Mouse (Mus musculus) olfactory bulb, adult 2 months (tissue): ENCODE data around the gene Cplx3. TPM values are rescaled to one million over a fixed set of nuclear protein-coding genes. Genes with fewer than 3 reads are reported as not detected.
A peak's percentile ranks its signal among the peaks of the same experiment; 100 is the strongest.

Source experiments
- H3K27ac ChIP-seq: fragments of 200-500 bp; 2 replicates; pipeline ENCODE4 v1.5.1; 2012; ENCODE audit warnings: low read depth, low read length; ENCODE audit not compliant: insufficient read depth
- H3K4me1 ChIP-seq: fragments of 200-500 bp; 2 replicates; pipeline ENCODE4 v1.6.1; 2012; ENCODE audit warnings: low read length; ENCODE audit not compliant: control insufficient read depth, insufficient read depth
- H3K4me3 ChIP-seq: fragments of 200-500 bp; 2 replicates; pipeline ENCODE4 v1.5.1; 2012; ENCODE audit warnings: mild to moderate bottlenecking, low read depth, low read length, moderate library complexity; ENCODE audit not compliant: insufficient read depth
- CTCF ChIP-seq: fragments of 200-500 bp; IDR thresholded peaks from 2 replicates; pipeline ENCODE4 v1.5.1; 2012; ENCODE audit warnings: low read depth, mild to moderate bottlenecking, low read length, moderate library complexity; ENCODE audit not compliant: insufficient read depth
- POLR2A ChIP-seq: fragments of 200-500 bp; IDR thresholded peaks from 2 replicates; pipeline ENCODE4 v1.6.1; 2012; ENCODE audit warnings: mild to moderate bottlenecking, low read depth, low read length, moderate library complexity; ENCODE audit not compliant: insufficient read depth
- WGBS: fragments of 180-500 bp; shearing (Covaris S2); methylation state at CpG from one replicate; pipeline ENCODE4 v1.1.7; 2018; 5-methylcytosine and 5-hydroxymethylcytosine counted together
- polyA plus RNA-seq: library from polyadenylated mRNA; stranded (reverse); fragments of >200 nt; gene quantifications from 2 replicates; pipeline ENCODE4 v1.2.4, GENCODE M21; 2012; ENCODE audit warnings: low replicate concordance; ENCODE audit not compliant: missing spikeins, insufficient read depth, insufficient read length

Gene Cplx3
- not detected in 2 replicates for polyA plus RNA-seq

- peak within 1 kb of the TSS; percentile 9; the same call in 1 of the 2 replicates for H3K4me3 ChIP-seq
- no peak for TF ChIP-seq POLR2A
- TF ChIP-seq CTCF: no peak
- H3K4me1 ChIP-seq: peaks cover 14% of the 10 kb centered on the region
- 8% methylated on average over 24 of the region's 24 CpGs for WGBS
- H3K27ac ChIP-seq: no peak within 1 kb of the TSS
Measured at GRCm38 (mm10) chr9:57606139-57606851, at the start of gene Cplx3. Gene Cplx3 (minus strand): TSS chr9:57606281.

- 3% methylated on average over 11 of the region's 11 CpGs for WGBS
- Histone ChIP-seq H3K27ac (no peak overlapping the region), H3K4me3 (no peak overlapping the region), H3K4me1 (peaks cover 8% of the 10 kb centered on the region)
- TF ChIP-seq CTCF: peak; percentile 59
- TF ChIP-seq POLR2A: no peak
Measured at GRCm38 (mm10) chr9:57655749-57656148, 49.7 kb upstream of the Cplx3 start.

GRCm38 (mm10) chr9:57654966-57655365 lies 48.9 kb upstream of the Cplx3 start:
- peaks cover 13% of the 10 kb centered on the region for H3K4me1 ChIP-seq
- 97% methylated on average over 1 of the region's 1 CpGs for whole genome bisulfite sequencing
- TF ChIP-seq CTCF (no peak), POLR2A (no peak)
- no peak overlapping the region for H3K27ac ChIP-seq
- H3K4me3 ChIP-seq: no peak overlapping the region

DNA sequence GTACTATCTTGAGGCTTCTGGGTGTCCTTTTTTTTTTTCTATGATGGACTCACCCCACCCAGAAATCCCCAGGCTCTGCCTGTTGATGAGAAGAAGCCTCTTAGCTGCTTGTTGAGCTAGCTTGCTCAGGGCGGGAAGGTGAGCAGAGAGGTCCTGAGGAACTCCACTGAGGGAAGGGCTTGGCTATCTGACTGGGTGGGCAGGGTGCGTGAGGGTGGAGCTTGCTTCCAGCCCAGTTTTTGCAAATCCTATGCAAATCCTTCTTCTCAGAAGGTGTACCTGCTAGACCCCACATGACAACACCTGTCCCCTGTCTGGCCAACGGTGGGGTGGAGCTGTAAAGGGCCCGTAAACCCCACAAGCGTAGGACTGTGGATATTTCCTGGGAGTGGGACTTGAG lies 47.2 kb upstream of the Cplx3 start, which contains the start of gene Csk:
Gene Csk (minus strand): TSS at position 349 of the 400 bp plus-strand sequence.
- 79% methylated on average over 5 of the region's 5 CpGs for WGBS
- Histone ChIP-seq H3K4me3 (no peak within 1 kb of the TSS), H3K4me1 (peaks cover 13% of the 10 kb centered on the region), H3K27ac (no peak within 1 kb of the TSS)
- TF ChIP-seq CTCF (no peak), POLR2A (no peak)

DNA sequence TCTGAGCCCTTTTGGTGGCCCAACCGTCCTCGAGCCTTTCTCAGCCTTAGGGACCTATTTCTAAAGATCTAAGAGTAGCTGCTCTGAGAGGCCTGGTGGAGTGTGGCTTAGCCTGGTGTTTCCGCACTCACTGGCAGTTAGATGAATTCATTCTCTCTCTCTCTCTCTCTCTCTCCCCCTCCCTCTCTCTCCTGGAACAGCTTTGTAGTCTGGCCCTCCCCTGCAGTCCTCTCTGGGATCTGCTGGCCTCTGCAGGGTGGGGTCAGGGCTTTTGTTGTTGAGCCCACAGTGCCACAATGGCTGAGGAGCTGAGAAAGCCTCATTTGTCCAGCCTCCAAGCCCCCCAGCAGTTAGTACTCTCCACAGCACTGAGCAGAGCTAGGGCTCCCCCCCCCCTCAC lies 46.8 kb upstream of the Cplx3 start:
- TF ChIP-seq CTCF: no peak
- no peak for TF ChIP-seq POLR2A
- WGBS: 67% methylated on average over 3 of the region's 3 CpGs
- H3K27ac ChIP-seq: no peak overlapping the region
- no peak overlapping the region for H3K4me3 ChIP-seq
- peaks cover 13% of the 10 kb centered on the region for H3K4me1 ChIP-seq

DNA sequence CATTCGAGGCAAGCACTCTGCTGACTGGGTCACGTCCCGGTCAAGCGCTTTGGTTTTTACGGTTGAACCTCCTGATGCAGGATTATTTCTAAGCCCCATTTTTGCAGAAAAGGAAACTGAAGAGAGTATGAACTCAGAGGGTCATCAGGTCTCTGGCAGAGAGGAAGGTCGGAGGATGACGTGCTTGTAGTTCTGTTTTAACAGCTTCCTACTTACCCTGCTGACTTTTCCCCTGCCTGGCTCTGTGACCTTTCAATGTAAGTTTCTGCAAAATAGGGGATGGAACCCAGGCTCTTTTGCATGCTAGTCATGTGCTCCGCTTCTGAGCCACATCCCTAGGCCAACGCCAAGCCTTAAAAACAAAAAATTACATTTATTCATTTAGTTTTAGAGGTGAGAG lies 46.3 kb upstream of the Cplx3 start:
- 89% methylated on average over 9 of the region's 9 CpGs for WGBS
- H3K27ac ChIP-seq: no peak overlapping the region
- H3K4me1 ChIP-seq: peaks cover 15% of the 10 kb centered on the region
- no peak overlapping the region for H3K4me3 ChIP-seq
- no peak for TF ChIP-seq CTCF
- no peak for TF ChIP-seq POLR2A

DNA sequence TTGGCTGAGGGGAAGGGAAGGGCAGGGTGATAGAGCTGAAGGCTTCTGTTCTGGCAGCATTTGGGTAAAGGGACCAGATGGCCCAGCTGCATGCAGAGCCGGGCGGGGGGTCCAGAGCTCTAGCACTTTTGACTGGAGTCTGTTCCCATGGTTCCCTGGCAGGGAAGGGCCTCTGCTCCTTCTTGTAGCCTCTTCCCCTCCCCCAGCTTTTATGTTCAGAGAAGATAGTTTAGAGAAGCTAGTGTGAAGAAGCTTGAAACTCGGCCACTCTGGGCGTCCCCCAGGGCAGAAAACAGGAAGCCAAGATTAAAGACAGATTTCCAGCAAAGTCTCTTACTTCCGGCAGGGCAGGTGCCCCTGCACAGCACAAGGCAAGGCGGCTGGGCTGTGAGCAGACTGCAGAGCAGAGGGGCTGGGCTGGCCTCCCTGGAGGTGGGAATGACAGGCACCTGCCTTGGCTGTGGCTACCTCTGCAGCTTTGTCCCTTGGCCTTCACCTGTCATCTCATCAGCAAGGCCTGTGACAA lies 44.8 kb upstream of the Cplx3 start:
- peak overlapping the region; percentile 9; the same call in 1 of the 2 replicates for H3K27ac ChIP-seq

DNA sequence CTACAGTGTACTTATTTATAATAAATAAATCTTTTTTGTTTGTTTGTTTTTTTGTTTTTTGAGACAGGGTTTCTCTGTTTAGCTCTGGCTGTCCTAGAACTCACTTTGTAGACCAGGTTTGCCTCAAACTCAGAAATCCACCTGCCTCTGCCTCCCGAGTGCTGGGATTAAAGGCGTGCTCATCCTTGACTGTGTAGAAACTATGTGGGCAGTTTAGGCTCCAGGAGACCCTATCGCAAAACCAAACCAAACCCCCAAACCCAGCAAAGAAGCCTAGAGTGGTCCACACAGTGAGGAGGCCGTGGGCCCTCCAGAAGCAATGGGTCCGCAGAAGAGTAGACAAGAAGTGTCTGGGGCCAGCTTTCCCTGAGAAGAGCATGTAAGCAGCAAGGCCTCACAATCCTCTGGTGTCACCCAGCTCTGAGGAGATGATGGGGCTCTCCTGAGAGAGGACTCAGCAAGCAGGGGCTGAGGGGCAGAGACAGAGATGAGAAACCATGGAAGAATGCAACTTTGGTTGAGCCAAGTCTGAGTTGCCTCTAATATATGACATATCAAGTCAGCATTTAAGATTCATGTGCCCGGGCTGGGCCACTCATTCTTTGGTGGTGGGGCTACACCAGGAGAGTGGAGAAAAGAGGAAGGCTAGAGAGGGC lies 44.2 kb upstream of the Cplx3 start:
- no peak overlapping the region for H3K4me3 ChIP-seq
- no peak overlapping the region for H3K27ac ChIP-seq
- H3K4me1 ChIP-seq: peaks cover 20% of the 10 kb centered on the region
- TF ChIP-seq CTCF (no peak), POLR2A (no peak)
- 92% methylated on average over 6 of the region's 6 CpGs for WGBS

More for the DNA sequence above, 44.8 kb upstream of the Cplx3 start:
- WGBS: 50% methylated on average over 6 of the region's 6 CpGs
- peaks cover 19% of the 10 kb centered on the region for H3K4me1 ChIP-seq
- no peak overlapping the region for H3K4me3 ChIP-seq
- TF ChIP-seq CTCF: no peak
- TF ChIP-seq POLR2A: no peak

- H3K4me3 ChIP-seq: no peak overlapping the region
- TF ChIP-seq CTCF: no peak
- no peak for TF ChIP-seq POLR2A
- 75% methylated on average over 4 of the region's 4 CpGs for WGBS
- peaks cover 35% of the 10 kb centered on the region for H3K4me1 ChIP-seq
- H3K27ac ChIP-seq: no peak overlapping the region
Measured at GRCm38 (mm10) chr9:57647286-57648108, 41.4 kb upstream of the Cplx3 start.
